Mouse (Mus musculus) cerebellum, adult 11 months (tissue): ENCODE data around the gene Plscr5.
A peak's percentile ranks its signal among the peaks of the same experiment; 100 is the strongest.
"Not testable (repeated sequence)": the region's sequence is repeated elsewhere in the genome, so short reads cannot be mapped to it uniquely, and the experiment has no call there.

ENCODE experiments used
- DNase-seq: peaks from one replicate; pipeline ENCODE4 v3.0.0; 2022

Gene Plscr5

DNA sequence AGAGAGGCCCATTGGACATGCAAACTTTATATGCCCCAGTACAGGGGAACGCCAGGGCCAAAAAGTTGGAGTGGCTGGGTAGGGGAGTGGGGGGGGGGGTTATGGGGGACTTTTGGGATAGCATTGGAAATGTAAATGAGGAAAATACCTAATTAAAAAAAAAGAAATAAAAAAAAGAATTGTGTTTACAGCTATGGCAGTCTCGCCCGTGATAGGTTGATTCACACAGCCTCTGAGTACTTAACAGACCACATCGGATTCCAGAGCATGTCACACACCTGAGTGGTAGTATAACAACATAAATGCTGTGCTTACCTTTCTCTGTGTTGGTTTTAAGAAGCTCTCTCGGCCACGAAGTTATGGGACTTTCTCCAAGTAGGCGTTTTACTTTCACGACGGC lies at the start of gene Plscr5:
Plscr5 (plus strand) TSS at position 301 of the 400 bp plus-strand sequence.
- not testable (repeated sequence) for DNase-seq

DNA sequence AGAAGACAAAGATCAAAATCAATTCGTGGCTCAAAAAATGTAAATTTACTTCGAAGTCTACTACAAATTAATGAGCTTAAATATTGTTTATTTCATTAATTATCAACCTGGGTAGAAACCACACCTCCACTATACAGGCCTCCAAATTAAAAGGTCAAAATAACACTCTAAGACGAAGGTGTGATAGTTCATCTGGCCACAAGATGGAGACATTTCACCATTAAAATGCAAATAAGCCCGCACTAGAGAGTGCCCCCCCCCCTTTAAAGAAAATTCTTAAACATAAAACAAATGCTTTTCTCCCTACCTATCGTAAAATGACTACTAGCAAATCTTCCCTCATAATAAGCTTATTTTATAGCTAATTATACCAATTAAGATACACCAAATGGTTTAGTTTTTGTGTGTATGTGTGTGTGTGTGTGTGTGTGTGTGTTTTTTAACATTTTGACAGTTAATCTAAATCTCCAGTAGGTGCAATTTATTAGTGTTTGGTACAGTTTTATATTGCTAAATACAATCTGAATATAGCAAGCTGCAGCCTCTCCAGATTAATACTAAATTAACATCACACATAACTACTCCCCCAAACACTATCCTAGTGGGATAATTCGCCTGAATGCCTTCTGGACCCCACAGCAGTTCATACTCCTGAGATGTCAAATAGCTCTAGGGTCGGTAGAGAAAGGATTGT lies 45.0 kb upstream of the Plscr5 start:
- peak; percentile 6 for DNase-seq

DNA sequence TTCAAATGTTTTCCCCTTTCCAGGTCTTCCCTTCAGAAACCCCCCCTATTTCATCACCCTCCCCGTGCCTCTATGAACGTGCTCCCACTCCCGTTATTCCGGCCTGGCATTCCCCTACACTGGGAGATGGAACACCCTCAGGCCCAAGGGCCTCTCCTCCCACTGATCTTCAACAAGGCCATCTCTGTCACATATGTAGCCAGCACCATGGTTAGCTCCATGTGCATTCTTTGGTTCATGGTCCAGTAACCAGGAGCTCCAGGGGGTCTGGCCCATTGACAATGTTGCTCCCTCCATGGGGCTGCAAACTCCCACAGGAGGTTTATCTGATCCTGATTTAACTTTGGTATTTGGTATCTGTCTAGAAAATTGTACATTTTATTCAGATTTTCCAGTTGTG lies 30.5 kb upstream of the Plscr5 start:
- DNase-seq = no peak

DNA sequence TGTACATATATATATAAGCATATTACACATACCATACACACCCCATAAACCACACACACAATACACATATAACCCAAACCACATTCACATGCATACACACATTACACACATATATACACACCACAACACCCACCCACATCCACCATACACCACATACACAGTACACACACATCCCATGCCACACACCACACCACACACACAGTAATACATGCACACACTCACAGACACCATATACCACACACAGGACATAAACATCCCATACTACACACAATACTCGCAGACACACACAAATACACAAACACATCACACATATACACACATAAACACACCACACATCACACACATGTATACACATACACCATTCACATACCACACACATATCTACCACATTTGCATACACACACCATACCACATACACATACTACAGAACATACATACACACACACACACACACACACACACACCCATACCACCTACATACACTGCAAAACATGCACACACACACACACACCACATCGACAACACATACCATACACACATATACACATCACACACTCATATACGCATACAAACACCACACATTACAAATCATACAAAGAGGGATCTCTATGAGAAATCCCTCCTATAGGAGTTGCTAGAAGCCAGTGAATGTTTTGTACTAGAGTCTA lies 19.3 kb upstream of the Plscr5 start:
- DNase-seq = no peak

- no peak for DNase-seq
Observed at GRCm38 (mm10) chr9:92174176-92175075, 18.3 kb upstream of the Plscr5 start.

- no peak for DNase-seq
Observed at GRCm38 (mm10) chr9:92178861-92179469, 13.8 kb upstream of the Plscr5 start.

- no peak for DNase-seq
Observed at GRCm38 (mm10) chr9:92191295-92191694, 1.4 kb upstream of the Plscr5 start.

DNA sequence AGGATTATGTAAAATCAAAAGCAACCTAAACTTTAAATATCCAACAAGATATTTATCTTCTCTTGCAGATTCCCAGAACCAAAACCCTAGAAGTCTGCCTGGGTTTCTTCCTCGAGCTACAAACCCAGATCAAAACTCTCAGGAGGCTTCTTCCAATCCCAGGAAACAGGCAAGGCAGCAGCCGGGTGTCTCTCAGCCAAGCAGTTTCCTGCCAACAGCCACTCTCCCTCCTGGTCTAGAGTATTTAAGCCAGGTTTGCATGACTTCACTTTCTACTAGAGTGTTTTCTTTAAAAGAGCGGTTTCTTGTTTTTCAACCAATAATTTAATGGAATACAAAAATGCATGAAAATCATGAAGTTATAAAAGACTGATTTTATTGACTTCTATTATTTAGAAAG lies 5.7 kb downstream of the Plscr5 start:
- no peak for DNase-seq

- no peak for DNase-seq
Observed at GRCm38 (mm10) chr9:92199564-92199963, 6.8 kb downstream of the Plscr5 start.

GRCm38 (mm10) chr9:92204397-92204796 lies 11.7 kb downstream of the Plscr5 start:
- no peak for DNase-seq

- DNase-seq = peak; percentile 46
Observed at GRCm38 (mm10) chr9:92207307-92207706, 14.6 kb downstream of the Plscr5 start.

- DNase-seq = no peak
Observed at GRCm38 (mm10) chr9:92207757-92208156, 15.0 kb downstream of the Plscr5 start.

- DNase-seq = no peak
Observed at GRCm38 (mm10) chr9:92209850-92210249, 17.1 kb downstream of the Plscr5 start.

- no peak for DNase-seq
Observed at GRCm38 (mm10) chr9:92210386-92210967, 17.7 kb downstream of the Plscr5 start.

GRCm38 (mm10) chr9:92211048-92211447 lies 18.3 kb downstream of the Plscr5 start:
- DNase-seq = no peak

- DNase-seq = no peak
Observed at GRCm38 (mm10) chr9:92217484-92217883, 24.7 kb downstream of the Plscr5 start.

DNA sequence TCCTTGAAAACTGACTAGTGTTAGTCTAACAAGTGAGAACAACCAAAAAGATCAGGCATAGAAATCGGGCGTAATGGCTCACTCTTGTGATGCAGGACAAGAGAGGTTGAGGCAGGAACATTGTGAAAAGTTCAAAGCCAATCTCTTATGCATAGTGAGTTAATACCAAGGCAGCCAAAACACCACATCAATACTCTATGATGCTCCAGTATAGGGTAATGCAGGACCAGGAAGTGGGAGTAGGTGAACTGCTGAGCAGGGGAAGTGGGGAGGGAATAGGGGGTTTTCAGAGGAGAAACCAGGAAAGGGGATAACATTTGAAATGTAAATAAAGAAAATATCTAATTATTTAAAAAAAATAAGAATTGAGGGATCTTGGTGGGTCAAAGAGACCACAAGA lies 25.2 kb downstream of the Plscr5 start:
- no peak for DNase-seq

DNA sequence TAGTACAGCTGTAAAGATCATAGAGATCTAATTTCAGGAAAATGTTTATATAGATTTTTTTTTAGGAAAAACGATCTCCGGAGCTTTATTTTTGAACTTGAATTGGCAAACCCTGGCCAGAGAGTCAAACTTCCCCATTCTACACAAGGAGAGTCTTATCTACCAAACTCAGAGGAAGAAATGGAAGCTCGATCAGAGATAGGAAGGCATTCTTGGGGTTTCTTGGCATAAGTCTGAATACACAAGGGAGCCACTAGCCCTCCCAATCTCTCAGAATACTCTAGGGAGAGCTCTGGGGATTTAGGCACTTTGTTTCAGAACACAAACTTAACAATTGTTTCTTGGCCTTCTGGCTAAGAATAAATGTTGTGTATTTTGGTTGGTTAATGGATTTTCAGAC lies 27.4 kb downstream of the Plscr5 start:
- DNase-seq = no peak

DNA sequence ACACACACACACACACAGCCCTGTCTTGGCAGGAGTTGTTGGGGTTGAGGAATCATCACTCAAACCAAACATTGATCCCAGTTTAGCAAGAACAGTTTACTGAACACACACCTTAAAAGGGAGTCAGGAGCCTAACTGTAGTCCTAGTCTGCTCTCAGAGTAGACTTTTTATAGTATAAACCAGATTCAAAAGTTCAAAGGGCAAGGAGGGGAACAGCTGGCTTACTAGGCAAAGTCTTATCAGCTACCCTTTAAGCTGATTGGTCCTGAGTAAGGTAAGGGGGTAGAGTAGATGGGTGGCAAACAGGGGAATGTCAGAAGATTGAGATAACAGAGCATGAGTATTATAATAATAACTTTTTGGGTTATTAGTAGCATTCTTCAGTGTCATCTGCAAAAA lies 28.7 kb downstream of the Plscr5 start:
- DNase-seq = no peak

DNA sequence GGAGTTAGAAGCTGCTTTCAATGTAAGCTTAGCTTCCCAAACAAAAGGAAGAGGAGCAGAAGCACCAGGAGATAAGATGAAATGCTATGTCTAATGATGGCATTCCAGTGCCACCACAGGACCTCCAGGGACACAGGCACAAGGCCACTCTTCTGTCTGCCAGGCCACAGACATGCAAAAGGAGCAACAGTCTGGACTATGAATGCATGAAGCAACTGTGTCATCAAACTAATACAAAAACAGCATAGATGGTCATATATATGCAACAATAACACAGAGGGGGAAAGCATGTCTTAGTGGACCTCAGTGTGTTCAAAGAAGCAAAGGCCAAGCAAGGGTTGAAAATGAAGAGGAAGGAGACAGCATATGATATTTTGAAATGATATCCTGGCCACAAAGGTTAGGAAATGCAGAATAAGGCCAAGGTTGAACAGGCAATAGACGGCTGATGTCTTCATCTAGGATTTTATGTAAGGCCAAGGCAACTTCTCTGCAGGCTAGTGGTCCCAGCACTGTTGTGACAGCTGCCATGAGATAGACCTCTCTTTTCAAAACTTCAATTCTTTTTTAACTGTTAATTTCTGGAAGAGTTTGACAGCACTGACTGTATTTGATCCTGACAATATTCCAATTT lies 32.0 kb downstream of the Plscr5 start:
- DNase-seq = no peak

DNA sequence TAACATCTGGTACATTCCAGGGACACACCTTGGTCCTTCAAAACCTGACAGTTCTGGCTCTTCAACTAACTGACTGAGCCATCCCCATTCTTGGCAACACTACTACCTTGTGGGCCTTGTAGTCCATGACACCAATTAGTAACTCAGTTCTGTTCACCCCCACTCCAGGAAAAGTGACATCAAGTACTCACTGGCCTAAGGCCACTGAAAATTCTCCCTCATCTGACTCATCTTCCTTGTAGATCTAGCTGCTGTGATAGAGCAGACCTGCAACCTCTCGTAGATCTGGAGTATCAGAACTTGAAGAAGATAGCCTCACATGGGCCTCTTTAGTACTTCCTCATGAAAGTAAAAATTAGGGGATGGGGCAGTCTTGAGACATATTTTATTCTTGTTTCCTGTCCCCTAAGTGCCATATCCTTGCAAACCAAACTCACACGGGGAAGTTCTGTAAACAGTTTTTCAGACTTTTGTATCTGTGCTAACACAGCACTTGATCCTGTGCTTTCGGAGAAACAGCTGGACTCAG lies 33.5 kb downstream of the Plscr5 start:
- no peak for DNase-seq

DNA sequence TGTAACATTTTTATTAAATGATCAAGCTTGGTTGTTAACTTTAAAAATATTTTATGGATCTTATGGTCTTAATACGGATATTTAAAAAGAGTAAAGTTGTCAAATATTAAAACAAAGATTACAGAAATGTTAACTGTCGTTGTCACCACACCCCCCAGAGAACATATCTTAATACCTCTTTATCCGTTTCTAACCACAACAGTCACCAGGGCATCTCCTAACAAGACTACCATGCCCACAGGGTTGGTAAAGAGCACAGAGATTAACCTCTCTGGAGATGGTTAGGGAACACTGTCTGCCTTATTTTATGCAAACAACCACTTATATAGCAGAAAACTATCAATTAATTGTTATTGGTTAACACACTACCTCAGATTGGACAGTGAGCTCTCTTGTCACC lies 34.1 kb downstream of the Plscr5 start:
- DNase-seq = no peak
